Mouse (Mus musculus) liver, embryonic 14.5 days (tissue): Measurements from ENCODE around the gene Dvl2. TPM values are rescaled to one million over a fixed set of nuclear protein-coding genes. Genes with fewer than 3 reads are reported as not detected.

Source experiments
- ATAC-seq: fragments of 200-750 bp; cut with Nextera tagmentation; 2 replicates; pipeline ENCODE4 v1.8.0; 2017; ENCODE audit warnings: moderate number of reproducible peaks, mild to moderate bottlenecking, moderate library complexity; ENCODE audit not compliant: insufficient read depth
- DNase-seq, 3 experiments: peaks; one replicate each; pipeline ENCODE4 v3.0.0-alpha.2; 2012 to 2013; ENCODE audit warnings: low read depth in 3 of 3, low spot score in 3 of 3
- H3K27ac ChIP-seq: fragments of 300-500 bp; sonication (generic); 2 replicates; pipeline ENCODE4 v1.5.1; 2014; ENCODE audit warnings: moderate library complexity, mild to moderate bottlenecking, control low read depth, inconsistent platforms
- H3K27me3 ChIP-seq: fragments of 300-500 bp; sonication (generic); 2 replicates; pipeline ENCODE4 v1.6.1; 2014; ENCODE audit warnings: mild to moderate bottlenecking, low read length, moderate library complexity; ENCODE audit not compliant: control insufficient read depth, insufficient read depth
- H3K36me3 ChIP-seq: fragments of 300-500 bp; sonication (generic); replicated peaks from 2 replicates; pipeline ENCODE4 v1.6.1; 2014; ENCODE audit warnings: low read depth; ENCODE audit not compliant: control insufficient read depth, insufficient read depth
- H3K4me1 ChIP-seq, 2 experiments: fragments of 200-500 bp in 1 of 2; fragments of 300-500 bp in 1 of 2; sonication (generic) in 1 of 2; replicated peaks; 2 replicates each; pipeline ENCODE4 v1.6.1; 2012 to 2014; ENCODE audit warnings: antibody characterized with exemption in 1 of 2, inconsistent platforms in 1 of 2, low read length in 1 of 2; ENCODE audit not compliant: control insufficient read depth in 2 of 2, insufficient read depth in 2 of 2
- H3K4me2 ChIP-seq: fragments of 300-500 bp; sonication (generic); 2 replicates; pipeline ENCODE4 v1.6.1; 2014; ENCODE audit warnings: low read depth, mild to moderate bottlenecking, control low read depth, moderate library complexity
- H3K4me3 ChIP-seq, 2 experiments: fragments of 200-500 bp in 1 of 2; fragments of 300-500 bp in 1 of 2; sonication (generic) in 1 of 2; 2 replicates each; pipeline ENCODE4 v1.5.1; 2012 to 2014; ENCODE audit warnings: low read depth in 2 of 2, low read length in 2 of 2, mild to moderate bottlenecking in 2 of 2, control low read depth in 1 of 2, inconsistent platforms in 1 of 2, moderate library complexity in 1 of 2; ENCODE audit not compliant: insufficient read depth in 1 of 2
- H3K9ac ChIP-seq: fragments of 300-500 bp; sonication (generic); replicated peaks from 2 replicates; pipeline ENCODE4 v1.6.1; 2014; ENCODE audit warnings: mild to moderate bottlenecking, control low read depth, moderate library complexity
- H3K9me3 ChIP-seq: fragments of 300-500 bp; sonication (generic); 2 replicates; pipeline ENCODE4 v1.6.1; 2016; ENCODE audit warnings: low read length, mixed read lengths; ENCODE audit not compliant: control insufficient read depth
- CTCF ChIP-seq: IDR thresholded peaks from 2 replicates; pipeline ENCODE4 v1.5.1; 2016; ENCODE audit warnings: antibody characterized with exemption, low read depth, control low read depth
- EP300 ChIP-seq: IDR thresholded peaks from 2 replicates; pipeline ENCODE4 v1.6.1; 2016; ENCODE audit warnings: antibody characterized with exemption, low read depth
- WGBS: fragments of 180-500 bp; shearing (Covaris S2); extraction: QIAGEN DNeasy Blood & Tissue Kit; methylation state at CpG from one replicate; pipeline ENCODE4 v1.1.7; 2014; ENCODE audit not compliant: insufficient replicate concordance; 5-methylcytosine and 5-hydroxymethylcytosine counted together
- polyA plus RNA-seq, 2 experiments: library from polyadenylated mRNA; depleted of rRNA in 1 of 2; stranded (reverse) in 1 of 2; unstranded in 1 of 2; fragments of >200 nt; fragmentation: Nextera tagmentation in 1 of 2; extraction: Ambion mirVana in 1 of 2; gene quantifications; 2 replicates each; pipeline versions ENCODE4 v1.2.1 to v1.2.3; 2012 to 2014

The Dvl2 gene
- polyA plus RNA-seq, 2 experiments, result 3.4 to 4.2 TPM

DNA sequence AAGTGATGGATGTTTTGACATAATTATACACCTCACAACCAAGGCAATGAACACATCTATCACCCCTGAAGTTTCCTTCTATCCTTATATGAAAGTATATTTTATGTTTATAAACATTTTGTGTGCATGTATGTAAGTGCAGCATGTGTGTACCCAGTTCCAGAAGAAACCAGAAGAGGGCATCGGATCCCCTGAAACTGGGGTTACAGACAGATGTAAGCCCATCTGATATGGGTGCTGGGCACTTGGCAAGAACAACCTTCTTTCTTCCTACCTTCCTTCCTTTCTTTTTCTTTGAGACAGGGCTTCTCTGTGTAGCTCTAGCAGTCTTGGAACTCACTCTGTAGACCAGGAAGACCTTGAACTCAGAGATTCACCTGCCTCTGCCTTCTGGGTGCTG lies 44.2 kb upstream of the Dvl2 start:
- H3K4me2 ChIP-seq, result no peak overlapping the region
- DNase-seq, result no peak
- no peak for ATAC-seq

GRCm38 (mm10) chr11:69960616-69961015 lies 39.8 kb upstream of the Dvl2 start:
- DNase-seq (no peak), ATAC-seq (no peak)
- no peak overlapping the region for H3K4me2 ChIP-seq
- H3K27ac ChIP-seq, result no peak overlapping the region
- WGBS, result 44% methylated on average over 5 of the region's 5 CpGs
- peaks cover 45% of the 10 kb centered on the region for H3K27me3 ChIP-seq
- H3K4me3 ChIP-seq, result no peak overlapping the region
- no peaks in the 10 kb centered on the region for H3K36me3 ChIP-seq
- no peaks in the 10 kb centered on the region for H3K9me3 ChIP-seq
- TF ChIP-seq CTCF (peak; percentile 70), EP300 (no peak)
- H3K9ac ChIP-seq, result no peak overlapping the region
- H3K4me1 ChIP-seq, result no peaks in the 10 kb centered on the region

More for the DNA sequence above, 44.2 kb upstream of the Dvl2 start:
- H3K27me3 ChIP-seq, result peaks cover 7% of the 10 kb centered on the region
- H3K4me1 ChIP-seq, result no peaks in the 10 kb centered on the region
- WGBS, result 61% methylated on average over 1 of the region's 1 CpGs
- TF ChIP-seq EP300, result no peak
- TF ChIP-seq CTCF, result peak; percentile 46; the same call in 1 of the 2 replicates
- no peaks in the 10 kb centered on the region for H3K9me3 ChIP-seq
- no peak overlapping the region for H3K27ac ChIP-seq
- H3K36me3 ChIP-seq, result no peaks in the 10 kb centered on the region
- H3K4me3 ChIP-seq, result no peak overlapping the region
- H3K9ac ChIP-seq, result no peak overlapping the region

DNA sequence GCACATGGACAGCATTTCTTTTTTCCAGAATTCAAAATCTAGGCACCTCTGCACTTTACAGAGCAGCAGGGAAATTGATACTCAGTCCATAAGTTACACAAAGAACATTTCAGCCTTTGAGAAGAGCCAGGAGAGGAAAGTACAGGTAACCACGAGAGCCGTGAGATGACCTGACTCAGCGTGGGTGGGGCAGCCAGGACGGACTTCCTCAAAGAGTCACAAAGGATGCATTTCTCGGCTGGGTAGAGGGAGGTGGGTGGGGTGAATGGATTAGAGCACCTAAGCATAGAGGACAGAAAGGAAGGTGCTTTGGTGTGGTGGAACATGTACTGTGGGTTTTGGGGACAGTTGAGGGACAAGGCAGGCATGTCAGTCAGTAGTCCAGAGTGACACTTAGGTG lies 38.6 kb upstream of the Dvl2 start:
- no peaks in the 10 kb centered on the region for H3K36me3 ChIP-seq
- peaks cover 57% of the 10 kb centered on the region for H3K27me3 ChIP-seq
- no peak overlapping the region for H3K4me3 ChIP-seq
- no peak for TF ChIP-seq EP300
- TF ChIP-seq CTCF, result no peak
- whole genome bisulfite sequencing, result 9% methylated on average over 5 of the region's 5 CpGs
- peaks cover 6% of the 10 kb centered on the region in 2 experiments; a peak in 2 of 4 replicates for H3K4me1 ChIP-seq
- no peak overlapping the region for H3K4me2 ChIP-seq
- H3K9ac ChIP-seq, result no peak overlapping the region
- H3K27ac ChIP-seq, result no peak overlapping the region
- DNase-seq (no peak), ATAC-seq (no peak)
- no peaks in the 10 kb centered on the region for H3K9me3 ChIP-seq

DNA sequence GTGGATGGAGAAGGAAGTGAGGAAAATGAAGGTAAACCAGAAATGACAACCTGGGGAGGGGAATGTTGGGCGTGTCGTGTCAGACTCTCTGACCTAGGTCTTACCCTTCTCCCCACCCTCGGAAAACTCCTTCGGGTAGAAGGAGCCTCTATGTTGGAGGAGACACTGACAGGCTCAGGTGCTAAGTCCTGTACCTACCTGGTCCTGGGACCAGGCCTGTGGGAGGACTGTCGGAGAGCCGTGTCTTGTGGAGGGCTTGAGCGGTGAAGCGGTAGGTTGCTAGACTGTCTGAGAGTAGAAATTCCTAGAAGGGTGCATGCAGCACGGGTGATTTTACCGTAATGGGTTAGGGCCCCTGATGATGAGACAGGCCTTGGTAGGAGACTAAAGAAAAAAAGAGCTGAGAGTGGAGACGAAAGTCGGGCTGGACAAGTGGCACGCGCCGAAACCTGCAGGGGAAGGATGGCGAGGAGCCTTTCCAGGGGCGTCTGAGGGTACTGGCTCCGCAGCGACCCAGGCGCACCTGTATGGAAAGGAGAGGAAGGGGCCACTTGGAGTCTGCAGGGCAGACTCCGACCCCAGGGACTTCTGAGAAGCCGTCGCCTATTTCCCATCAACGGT lies 35.6 kb upstream of the Dvl2 start, which contains the start of gene Cldn7:
Gene Cldn7, plus strand, starts transcription at position 130 of the 621 bp plus-strand sequence.
- ATAC-seq (no peak), DNase-seq (no peak)
- Histone ChIP-seq H3K4me2 (peak within 1 kb of the TSS; percentile 35), H3K4me3 (peak within 1 kb of the TSS in 1 of 2 experiments; percentile 35; a peak in 1 of 4 replicates), H3K27me3 (peaks cover 59% of the 10 kb centered on the region), H3K27ac (no peak within 1 kb of the TSS), H3K9ac (no peak within 1 kb of the TSS), H3K36me3 (no peaks in the 10 kb centered on the region; the same call in 1 of the 2 replicates), H3K4me1 (peaks cover 6 to 8% of the 10 kb centered on the region in 2 experiments; a peak in 2 of 4 replicates), H3K9me3 (no peaks in the 10 kb centered on the region)
- TF ChIP-seq CTCF (no peak), EP300 (no peak)
- WGBS, result 13% methylated on average over 24 of the region's 24 CpGs

DNA sequence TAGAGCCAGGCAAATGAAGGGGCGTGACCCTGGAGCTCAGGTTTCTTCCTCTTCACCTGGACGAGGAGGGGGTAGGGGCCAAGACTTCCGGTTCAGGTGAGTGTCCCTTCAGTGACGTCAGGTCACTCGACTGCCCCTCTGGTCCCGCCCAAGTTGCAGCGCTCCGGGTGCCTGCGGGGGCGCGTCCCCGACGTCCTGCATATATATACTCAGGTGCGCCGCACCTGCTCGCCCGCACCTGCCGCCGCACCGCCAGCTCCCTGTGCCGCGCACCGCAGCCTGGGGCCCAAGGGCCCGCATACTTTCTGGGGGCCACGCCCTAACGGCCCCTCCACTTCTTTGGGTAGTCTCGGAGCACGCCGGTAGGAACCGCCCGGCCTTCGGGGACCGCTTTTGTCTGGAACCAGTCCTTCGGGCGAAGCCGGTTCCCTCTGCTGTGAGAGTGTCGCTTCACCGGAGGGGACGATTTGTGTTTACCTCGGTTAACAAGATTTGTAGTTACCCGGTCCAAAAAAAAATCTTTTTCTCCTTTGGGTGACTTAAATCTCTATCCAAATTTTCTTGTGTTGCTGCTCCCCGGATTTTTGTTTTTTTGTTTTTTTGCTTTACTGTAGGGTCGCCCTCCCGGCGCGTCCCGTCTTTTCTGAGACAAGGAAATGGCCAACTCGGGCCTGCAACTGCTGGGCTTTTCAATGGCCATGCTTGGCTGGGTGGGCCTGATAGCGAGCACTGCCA lies 35.0 kb upstream of the Dvl2 start:
- 4% methylated on average over 49 of the region's 49 CpGs for WGBS
- H3K27me3 ChIP-seq, result peaks cover 59% of the 10 kb centered on the region
- H3K36me3 ChIP-seq, result no peaks in the 10 kb centered on the region; the same call in 1 of the 2 replicates
- no peak for DNase-seq
- H3K4me2 ChIP-seq, result peak overlapping the region; percentile 56
- peak overlapping the region in 1 of 2 experiments; percentile 35; a peak in 1 of 4 replicates for H3K4me3 ChIP-seq
- no peak overlapping the region for H3K27ac ChIP-seq
- no peak for TF ChIP-seq CTCF
- TF ChIP-seq EP300, result no peak
- ATAC-seq, result no peak
- H3K9me3 ChIP-seq, result no peaks in the 10 kb centered on the region
- H3K9ac ChIP-seq, result no peak overlapping the region
- peaks cover 6 to 8% of the 10 kb centered on the region in 2 experiments; a peak in 2 of 4 replicates for H3K4me1 ChIP-seq
